Mouse (Mus musculus) right cerebral cortex, postnatal 14 days (tissue): ENCODE data around the gene Palm3.
"Not testable (repeated sequence)": the region's sequence is repeated elsewhere in the genome, so short reads cannot be mapped to it uniquely, and the experiment has no call there.

Experiments
- DNase-seq: peaks from one replicate; pipeline ENCODE4 v3.0.0; 2022

The Palm3 gene

DNA sequence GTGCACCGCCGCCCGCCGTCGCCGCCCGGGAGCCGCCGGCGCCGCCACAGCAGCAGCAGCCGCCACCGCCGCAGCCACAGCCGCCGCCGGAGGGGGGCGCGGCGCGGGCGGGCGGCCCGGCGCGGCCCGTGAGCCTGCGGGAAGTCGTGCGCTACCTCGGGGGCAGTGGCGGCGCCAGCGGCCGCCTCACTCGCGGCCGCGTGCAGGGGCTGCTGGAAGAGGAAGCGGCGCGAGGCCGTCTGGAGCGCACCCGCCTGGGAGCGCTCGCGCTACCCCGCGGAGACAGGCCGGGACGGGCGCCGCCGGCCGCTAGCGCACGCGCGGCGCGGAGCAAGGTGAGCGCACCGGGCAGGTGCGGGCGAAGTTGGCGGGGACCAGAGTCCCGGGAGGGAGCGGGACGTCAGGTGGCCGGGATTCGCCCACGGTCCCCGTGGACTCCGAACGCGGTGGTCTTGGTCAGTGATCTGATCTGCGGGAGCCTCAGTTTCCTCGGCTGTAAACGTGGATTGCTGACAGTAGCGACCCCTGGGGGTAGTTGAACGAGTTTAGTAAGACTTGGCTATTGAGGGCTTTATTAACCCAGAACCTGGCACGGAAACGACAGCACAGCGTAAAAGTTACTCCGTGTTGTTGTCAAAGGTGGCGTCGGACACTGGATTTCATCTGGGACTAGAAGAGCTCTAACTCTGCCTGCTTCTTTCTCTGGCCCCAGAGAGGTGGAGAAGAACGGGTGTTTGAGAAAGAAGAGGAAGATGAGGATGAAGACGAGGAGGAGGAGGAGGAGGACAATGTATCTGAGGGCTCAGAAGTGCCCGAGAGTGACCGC lies 22.8 kb upstream of the Palm3 start:
- DNase-seq = peak; percentile 56

DNA sequence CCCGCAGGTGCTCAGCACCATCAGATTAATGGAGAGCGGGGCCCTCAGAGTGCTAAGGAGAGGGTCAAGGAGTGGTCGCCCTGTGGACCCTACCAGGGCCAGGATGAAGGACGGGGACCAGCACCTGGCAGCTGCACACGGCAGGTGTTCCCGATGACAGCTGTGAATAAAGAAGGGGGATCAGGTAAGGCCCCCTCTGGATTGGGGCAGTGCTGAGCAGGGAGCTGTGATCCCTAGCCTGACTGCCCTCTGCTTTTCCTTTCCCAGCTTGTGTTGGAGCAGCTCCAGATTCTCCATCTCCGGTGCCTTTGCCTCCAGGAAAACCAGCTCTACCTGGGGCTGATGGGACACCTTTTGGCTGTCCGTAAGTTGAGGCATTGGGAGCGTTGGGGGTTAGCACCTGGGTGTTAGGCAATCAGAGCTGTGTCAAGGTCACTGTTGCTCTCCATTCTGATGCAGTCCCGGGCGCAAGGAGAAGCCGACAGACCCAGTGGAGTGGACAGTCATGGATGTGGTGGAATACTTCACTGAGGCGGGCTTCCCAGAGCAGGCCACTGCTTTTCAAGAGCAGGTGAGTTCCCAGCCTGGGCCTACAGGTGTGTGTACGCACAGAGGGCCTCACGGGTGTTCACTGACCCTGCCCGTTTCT lies 22.1 kb upstream of the Palm3 start:
- no peak for DNase-seq

DNA sequence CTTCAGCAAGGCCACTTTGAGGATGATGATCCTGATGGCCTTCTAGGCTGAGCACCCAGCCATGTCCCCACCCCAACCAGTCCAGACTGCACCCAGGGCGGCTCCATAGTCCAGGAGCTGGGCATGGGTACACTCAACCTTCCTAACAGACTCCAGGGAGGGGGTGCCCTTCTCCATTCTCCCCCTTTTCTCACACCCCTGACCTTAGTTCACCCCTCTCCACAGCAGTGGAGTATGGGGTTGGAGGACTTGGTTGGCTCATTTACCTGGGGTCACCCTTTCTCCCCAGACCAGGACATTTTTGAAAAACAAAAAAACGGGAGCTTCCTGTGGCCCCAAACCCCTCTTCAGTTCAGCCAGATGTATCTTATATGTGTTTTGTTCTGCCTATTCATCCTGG lies 21.4 kb upstream of the Palm3 start:
- no peak for DNase-seq

DNA sequence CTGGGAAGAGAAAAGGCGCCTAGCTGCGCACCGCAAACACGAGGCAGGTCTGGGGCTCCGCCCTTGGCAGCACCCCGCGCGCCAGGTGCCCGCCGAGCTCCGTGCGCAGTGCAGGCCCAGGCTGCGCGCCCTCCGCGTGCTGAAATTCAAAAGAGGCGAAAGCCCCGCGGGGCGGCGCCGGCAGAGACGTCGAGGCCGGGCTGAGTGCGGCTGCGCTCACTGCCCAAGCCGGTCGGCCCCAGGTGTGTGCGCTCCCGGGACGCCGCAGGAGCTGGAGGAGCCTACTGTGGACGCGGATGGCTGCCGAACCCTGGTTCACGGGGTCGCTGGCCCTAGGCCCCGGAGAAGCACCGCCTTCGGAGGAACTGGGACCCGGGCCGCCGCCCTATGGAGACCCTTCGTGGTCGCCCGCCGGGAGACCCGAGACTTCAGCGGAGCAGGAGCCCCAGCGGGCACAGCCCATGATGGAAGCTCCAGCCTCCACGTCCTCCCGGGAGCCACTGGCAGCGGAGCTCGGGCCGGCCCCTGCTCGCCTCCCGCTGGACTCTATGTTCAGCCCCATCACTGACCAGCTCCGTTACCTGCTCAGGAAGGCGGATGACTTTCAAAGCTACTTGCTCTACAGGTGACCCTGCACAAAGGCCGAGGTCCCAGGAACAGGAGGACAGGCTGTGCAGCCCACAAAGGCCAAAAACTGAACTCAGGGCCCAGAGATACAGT lies 19.8 kb upstream of the Palm3 start, which contains the start of gene 1700067K01Rik:
Gene 1700067K01Rik (plus strand): TSS at position 222 of the 720 bp plus-strand sequence.
- no peak for DNase-seq

DNA sequence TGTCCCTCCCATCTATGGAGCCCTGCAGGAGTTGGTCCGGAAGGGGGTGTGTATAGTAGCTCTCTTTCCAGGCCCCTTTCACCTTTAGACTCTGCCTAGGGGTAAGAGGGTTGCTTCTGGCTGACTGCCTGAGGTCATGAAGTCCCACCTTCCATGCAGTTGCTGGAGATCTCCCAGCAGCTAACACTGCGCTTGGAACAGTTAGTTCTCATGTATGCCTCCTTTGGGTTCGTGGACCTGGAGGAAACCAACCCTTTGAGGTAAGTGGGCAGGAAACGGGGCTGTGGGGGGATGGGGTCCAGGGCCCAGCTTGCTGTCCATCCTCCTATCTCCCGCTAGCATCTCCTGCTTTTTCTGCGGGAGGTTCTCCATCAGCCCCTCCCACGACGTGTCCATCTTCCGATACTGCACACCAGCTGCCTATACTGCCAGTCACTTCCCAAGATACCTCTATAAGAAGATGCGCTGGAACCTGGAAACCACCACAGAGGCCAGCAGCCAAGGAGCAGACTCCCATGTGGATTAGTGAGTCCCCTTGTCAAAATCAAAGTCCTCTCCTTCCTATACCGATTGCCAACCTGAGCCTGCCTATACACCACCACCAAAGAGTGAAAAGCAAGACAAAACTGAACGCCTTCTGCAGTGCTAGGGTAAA lies 18.2 kb upstream of the Palm3 start:
- DNase-seq = no peak

DNA sequence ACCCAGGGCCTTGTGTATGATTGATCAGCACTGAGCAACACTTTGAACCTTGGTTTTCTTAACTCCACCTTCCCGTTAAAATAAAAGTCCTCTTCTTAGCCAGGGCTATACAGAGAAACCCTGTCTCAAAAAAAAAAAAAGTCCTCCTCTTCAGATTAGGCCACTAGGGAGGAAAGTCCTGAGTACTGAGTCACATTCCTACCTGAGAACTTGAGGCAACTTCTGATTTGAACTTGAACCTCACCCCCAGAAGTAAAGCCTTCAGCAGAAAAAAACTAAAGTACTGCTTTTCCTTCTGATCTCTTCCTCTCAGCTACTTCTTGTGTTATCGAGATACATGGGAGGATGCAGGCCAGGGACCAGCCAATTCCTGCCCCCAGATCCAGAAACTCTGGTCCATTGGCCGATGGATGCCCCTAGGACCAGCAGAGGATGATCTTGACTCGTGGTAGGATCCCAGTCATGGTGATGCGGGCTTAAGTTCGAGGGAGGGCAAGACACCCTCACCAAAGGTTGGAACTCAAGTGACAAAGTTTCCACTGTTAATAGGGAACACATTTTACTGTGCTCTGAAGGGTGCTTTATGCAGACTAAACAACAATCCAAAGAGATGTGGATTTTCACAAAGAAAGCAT lies 17.5 kb upstream of the Palm3 start:
- DNase-seq = no peak

DNA sequence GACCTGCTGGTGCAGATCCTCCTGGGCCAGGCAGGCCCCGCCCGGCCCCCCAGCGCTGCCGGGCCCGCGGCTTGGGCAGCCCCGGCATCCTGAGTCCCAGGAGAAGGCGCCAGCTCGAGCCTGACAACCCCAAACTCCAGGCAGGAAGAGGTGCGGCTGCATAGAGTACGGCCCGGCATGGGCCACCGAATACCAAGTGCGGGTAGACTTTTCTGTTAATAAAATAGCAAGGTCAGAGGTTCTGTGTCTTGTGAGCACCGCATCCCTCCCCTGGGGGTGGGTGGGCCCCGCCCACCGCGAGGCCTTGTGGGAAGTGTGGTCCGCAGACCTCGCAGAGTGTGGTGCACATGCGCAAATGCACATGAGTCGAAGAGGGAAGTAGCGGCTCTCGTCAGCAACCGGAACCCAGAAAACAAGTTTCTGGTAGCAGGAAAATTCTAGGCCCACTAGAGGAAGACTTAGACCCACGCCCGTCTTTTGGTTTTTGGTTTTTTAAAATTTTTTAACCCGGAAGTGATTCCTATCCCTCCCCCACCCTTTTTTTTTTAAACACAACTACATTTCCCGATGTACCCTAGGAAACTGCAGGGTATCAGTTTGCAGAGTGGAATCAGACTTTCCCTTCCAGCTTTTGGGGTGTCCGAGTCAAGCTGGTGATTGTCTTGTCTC lies 16.6 kb upstream of the Palm3 start:
- DNase-seq = peak; percentile 88

DNA sequence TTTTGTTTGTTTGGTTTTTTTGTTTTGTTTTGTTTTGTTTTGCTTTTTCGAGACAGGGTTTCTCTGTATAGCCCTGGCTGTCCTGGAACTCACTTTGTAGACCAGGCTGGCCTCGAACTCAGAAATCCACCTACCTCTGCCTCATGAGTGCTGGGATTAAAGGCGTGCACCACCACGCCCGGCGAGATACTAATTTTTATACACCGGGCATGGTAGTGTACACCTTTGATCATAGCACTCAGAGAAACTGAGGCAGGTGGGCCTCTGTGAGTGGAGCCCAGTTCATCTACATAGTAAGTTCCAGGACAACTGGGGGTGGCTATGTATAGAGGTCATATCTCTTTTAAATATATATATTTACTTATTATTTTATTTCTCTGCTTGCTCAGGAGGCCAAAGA lies 15.8 kb upstream of the Palm3 start:
- DNase-seq = not testable (repeated sequence)

DNA sequence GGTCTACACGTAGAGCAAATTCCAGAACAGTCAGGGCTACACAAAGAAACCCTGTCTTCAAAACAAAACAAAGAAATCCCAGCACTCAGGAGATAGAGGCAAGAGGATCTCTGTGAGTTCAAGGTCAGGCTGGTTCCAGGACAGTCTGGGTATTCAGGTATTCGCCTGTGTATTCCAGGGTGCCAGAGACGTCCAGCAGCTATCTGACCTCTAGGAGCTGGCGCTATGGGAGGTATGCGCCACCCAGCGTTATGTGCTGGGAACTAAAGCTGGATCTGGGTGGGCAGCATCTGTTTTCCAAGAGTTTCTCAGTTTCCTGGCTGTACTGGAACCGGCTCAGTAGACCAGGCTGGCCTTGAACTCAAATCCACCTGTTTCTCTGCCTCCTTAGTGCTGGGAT lies 12.9 kb upstream of the Palm3 start:
- no peak for DNase-seq

DNA sequence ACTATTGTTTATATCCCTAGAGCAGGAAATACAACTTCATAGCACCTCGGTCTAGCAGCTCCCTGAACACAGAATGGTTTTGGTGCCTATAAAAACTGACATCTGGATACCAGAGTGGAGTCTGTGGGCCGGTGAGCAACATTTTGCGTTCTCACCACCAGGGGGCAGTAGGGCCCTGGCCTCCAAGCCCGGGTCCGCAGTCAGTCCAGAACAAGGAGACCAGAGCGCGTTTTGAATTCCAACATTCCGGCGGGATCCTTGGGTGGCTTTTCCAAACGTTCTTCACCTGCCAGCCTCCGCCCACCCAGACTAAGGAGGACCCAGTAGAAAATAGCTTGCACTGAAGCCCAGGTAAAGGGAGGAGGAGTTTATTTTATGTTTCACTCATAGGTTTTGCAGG lies 11.4 kb upstream of the Palm3 start:
- DNase-seq = peak; percentile 82

DNA sequence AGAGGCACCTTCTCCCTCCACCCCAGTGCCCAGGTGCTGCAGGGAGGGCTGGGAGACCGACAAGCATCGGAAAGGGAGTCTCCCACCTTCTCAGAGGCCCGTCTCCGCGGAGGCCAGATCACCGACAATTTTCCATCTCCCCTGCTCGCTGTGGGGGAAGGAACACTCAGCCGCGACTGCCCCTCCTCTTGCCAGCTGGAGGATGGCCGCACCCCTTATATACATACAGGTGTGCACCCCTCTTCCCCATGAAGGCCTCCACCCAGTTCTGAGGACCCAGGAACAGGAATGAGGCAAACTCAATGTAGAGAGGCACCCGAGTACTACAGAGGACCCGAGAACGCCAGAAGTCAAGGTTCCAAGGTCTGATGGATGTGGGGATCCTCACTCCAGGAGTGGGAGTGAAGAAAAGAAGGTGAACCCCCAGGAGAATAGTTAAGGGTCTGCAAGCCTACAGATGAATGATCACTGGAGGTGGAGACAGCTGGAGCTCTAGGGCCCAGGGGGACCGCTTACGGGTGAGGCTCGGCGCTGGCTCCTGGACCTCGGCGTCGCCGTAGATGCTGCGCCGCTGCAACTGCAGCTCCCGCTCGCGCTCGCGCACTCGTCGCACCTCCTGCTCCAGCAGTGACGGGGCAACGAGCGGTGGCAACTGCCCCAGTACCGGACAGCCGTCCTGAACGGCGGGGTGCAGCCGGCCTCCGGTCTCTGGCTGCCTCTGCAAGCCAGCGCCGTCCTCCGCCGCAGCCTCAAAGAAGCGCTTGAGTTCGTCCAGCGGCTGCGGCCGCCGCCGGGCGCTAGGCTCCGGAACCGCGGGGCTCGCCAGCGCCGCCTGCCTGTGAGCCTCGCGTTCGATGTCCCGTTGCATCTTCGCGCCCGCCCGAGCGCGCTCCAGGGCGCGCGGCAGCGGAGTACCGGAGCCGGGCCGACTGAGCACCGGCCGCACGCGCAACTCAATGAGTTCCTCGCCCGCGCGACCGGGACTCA lies 10.4 kb upstream of the Palm3 start:
- peak; percentile 76 for DNase-seq

DNA sequence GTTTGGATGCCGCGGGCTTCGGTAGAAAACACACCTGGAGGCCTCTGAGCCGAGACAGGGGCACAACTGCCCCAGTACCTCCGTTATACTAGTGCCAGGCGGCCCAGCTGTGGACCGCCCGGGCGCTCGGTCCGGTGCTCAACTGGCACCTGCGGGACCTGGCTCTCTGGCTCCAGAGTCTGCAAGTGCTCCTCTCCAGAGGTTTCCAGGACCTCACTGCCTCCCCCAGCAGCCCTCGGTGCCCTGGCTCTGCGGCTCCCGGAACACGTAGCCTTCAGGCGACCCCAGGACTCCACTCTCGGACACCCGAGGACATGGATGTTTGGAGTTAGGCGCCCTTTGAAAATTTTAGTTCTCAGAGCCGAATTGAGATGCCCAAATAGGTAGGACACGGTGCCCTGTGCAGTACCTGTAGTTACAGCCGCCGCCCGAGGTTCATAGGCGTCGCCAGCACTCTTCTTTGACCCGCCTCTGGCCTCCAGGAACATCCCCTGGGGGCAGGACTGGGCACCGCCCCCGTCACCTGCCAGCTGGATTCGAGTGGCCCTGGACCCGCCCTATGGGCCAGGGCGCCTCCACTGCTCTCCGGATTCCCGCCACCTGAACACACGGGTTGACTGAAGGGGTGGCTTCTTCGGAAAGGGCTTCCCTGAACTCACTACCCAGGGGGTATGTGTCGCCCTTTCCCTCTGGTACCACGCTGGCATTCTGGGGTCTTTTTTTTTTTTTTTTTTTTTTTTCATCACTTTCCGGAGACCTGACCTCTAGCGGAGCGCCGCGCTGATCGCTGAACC lies 9.4 kb upstream of the Palm3 start, which contains the start of gene 2210011C24Rik:
Gene 2210011C24Rik (minus strand): TSS at position 467 of the 794 bp plus-strand sequence.
- DNase-seq = no peak

DNA sequence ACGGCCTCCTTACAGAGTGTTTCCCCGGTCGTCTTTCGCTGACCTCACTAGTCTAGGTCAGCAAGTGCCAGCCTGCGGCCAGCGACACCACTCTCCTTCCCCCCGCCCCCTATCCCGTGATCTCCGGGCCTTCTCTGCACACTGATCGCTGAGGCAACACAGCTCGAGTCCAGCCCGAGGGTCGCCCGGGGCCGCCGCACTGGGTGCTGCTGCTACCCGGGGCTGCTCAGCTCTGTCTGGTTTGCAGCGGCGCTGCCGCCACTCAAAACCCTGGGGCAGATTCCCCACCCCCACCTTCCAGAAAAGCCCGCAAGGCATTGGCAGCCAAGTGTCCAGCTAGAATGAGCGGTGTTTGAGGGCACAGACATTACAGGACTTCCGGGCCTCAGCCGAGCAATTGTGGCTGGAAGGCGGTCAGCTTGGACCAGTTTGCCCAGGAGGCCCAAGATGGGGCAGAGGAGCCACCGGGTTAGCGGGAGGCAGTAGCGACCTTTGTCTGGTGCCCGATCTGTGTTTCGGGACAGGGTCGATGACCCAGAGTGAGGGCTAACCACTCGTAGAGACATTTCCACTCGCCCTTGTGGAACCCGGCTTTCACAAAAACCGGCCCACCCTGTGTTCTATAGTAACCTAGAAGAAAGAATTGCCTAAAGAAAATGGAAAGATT lies 8.6 kb upstream of the Palm3 start:
- no peak for DNase-seq

DNA sequence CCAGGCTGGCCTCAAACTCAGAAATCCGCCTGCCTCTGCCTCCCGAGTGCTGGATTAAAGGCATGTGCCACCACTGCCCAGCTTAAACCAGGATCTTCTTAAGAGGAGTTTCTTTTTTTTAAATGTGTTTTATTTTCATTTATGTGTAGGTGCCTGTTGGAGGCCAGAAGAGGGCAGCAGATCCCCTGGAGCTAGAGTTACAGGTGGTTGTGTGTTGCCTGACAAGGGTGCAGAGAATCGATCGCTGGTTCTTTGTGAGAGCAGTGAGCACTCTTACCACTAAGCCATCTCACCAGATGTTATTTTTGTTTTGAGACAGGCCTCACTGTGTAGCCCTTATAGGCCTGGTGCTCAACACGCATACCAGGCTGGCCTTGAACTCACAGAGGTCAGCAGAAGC lies 5.4 kb upstream of the Palm3 start:
- no peak for DNase-seq

DNA sequence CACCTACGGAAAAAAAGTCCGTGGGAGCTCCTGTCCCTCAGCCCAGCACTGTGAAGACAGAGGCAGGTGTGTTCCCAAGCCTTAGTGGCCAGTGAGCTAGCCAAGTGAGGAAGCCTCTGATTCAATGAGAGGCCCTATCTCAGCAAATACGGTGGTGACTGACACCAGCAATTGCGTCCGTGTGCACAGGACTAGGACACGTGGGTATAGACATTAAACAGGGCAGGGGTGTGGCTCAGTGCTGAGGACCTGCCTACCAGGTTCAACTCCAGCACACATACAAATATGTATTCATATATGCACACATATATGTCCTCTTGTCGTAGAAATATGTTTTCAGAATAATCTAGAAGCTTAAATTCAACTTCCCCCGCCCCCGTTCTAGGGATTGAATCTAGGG lies 1.5 kb upstream of the Palm3 start:
- DNase-seq = no peak

DNA sequence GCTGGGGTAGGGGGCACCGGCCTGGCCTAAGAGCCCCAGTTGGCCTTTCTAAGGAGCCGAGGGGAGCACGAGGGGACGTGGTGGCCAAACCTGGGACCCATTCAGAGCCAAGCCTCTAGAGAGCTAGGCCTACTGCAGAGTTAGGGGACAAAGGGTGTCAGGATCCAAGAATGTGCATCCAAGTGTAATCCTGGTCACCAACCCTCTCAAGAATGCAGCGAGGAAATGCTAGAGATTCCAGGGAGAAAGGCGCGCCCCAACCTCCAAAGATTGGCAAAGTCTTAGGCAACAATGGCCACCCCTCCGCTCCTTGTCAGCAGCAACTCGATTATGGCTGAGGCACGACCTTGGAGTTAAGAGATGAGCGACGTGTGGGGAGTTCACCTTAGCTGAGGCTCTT lies 298 bp downstream of the Palm3 start:
- DNase-seq = no peak

DNA sequence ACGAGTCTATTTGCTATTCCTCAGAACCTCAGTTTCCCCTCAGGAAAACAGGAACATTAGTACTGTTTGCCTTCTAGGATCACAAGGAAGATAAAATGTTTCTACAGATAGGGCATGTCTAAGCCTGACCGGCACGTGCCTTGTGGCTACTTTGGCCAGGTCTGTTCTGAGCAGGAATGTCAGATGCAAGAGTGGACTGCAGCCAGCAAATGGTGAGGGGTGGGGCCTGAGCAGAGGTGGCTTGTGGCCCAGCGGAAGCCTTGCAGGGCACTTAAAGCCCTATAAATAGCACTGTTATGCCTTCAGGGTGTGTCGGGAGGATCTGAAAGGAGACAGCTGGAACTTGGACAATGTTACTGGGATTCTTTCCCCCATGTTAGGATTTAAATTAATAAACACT lies 1.8 kb downstream of the Palm3 start:
- DNase-seq = no peak

DNA sequence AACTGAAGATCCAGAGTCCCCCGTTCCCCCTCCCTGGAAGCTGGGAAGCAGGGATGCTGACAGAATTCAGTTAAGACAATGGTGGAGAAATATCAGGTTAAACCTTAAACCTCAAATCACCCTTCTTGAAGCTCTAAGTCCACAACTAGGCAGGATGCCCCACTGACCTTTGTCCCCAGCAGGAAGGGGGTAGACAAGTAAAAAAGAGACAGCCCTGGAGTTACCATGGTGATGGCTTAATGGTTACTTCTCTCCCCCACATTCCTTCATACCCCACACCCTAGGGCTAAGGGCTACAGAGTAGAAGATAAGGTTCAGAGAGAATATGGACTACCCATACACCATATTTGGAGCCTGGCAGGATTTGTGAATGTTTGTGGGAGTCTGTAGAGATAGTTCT lies 2.4 kb downstream of the Palm3 start:
- no peak for DNase-seq

DNA sequence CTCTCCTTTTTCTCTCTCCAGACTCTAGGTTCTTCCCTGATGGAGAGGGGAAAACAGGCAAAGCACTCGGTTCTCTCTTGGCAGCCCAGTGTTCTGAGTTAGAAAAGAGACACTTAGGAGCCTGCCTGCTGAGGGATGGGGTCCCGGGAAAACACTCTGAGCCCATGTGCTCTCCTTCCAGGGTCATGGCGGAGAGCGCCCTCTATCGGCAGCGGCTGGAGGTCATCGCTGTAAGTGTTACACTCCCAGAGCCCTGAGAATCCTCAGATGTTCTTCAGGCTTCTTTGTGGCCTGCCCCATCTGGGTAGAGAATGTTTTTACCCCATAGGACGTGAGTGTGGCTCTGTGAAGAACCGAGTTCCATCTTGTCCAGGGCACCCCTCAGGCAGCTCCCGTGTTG lies 2.9 kb downstream of the Palm3 start:
- peak; percentile 49 for DNase-seq
